Mouse (Mus musculus): ENCODE results near the gene Apoa4.

DNA sequence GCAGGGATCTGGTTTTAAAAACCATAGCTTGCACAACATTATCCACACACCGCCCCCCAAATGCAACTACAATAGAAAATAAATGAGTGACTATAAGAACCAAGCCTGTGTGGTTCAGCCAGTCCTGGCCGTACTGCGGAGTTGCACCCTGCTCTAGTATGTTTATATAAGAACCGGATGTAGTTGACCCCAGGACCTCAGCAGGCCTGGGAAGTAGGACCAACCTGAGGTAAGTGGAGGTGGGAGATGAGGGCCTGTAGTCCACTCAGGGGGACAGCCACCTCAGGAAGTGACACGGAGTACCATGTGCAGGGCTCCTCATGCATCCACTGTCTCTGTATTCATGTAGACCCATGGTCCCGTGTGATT lies 33.0 kb upstream of the Apoa4 start:
- no peak for TF ChIP-seq CTCF (IDR thresholded peaks at IDR 0.05; ENCODE audit: low read depth, low read length)
- TF ChIP-seq POLR2A (IDR thresholded peaks at IDR 0.05; ENCODE audit: borderline replicate concordance, low read depth, low read length) = no peak
